Mouse (Mus musculus) cerebellum, adult 2 months (tissue): ENCODE measurements around the gene Zfp91.
"Not testable (repeated sequence)": the region's sequence is repeated elsewhere in the genome, so short reads cannot be mapped to it uniquely, and the experiment has no call there.

Source experiments
- CTCF ChIP-seq: fragments of 200-500 bp; IDR thresholded peaks from 2 replicates; pipeline ENCODE4 v1.5.1; 2011; ENCODE audit warnings: low read depth, mild to moderate bottlenecking, control low read depth, low read length, moderate library complexity, borderline replicate concordance; ENCODE audit not compliant: insufficient read depth
- POLR2A ChIP-seq: fragments of 200-500 bp; IDR thresholded peaks from 2 replicates; pipeline ENCODE4 v1.6.1; 2011; ENCODE audit warnings: low read length, control low read depth, borderline replicate concordance; ENCODE audit not compliant: insufficient read depth

DNA sequence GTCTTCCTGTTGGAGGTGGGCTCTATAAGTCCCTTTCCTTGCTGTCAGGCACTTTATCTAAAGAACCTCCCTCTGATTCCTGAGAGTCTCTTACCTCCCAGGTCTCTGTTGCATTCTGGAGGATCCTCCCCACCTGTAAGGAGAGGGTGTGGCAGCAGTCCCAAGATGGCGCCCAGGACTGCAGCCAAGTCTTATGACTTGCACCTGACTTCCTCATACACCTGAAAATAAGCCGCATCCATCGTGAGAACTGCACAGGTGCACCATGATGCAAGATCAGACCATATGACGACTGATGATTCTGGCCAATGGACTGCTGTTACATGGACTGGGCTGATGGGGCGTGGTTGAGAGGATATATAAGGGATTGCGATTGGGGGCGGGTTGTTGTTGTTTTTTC lies 74.3 kb downstream of the Zfp91 start:
- not testable (repeated sequence) for TF ChIP-seq CTCF, POLR2A
